13 mouse cellular contexts compared by ENCODE assay signal in genomic region chr10:127939667-127940066, GRCm38 (mm10). TPM values are rescaled to one million over a fixed set of nuclear protein-coding genes. Genes with fewer than 3 reads are reported as not detected.
"Had no signal": no experiment of that assay in that cellular context is flagged by ENCODE, and none has a peak within 500 bp of the region (broad histone marks: within the 10 kb centered on the region; RNA-seq: fewer than 3 reads in every experiment).

No protein-coding gene starts in this region.

RNA-seq across cellular contexts. Expression of gene Sdr9c7, which starts 41.3 kb away (rescaled TPM):
- total RNA-seq: megakaryocyte progenitor cell, adult 5-6 weeks had no signal
- polyA plus RNA-seq: lung, embryonic 15.5 days; lung, postnatal 0 days; macrophage; midbrain, embryonic 12.5 days; midbrain, embryonic 14.5 days; midbrain, embryonic 16.5 days; myocyte; neural tube, embryonic 11.5 days; neural tube, embryonic 13.5 days; neural tube, embryonic 15.5 days had no signal

RNA-seq across cellular contexts. Expression of gene Rdh7, which starts 51.0 kb away (rescaled TPM):
- total RNA-seq: megakaryocyte progenitor cell, adult 5-6 weeks had no signal
- polyA plus RNA-seq: lung, embryonic 15.5 days; lung, postnatal 0 days; macrophage; midbrain, embryonic 12.5 days; midbrain, embryonic 14.5 days; midbrain, embryonic 16.5 days; myocyte; neural tube, embryonic 11.5 days; neural tube, embryonic 13.5 days; neural tube, embryonic 15.5 days; testis, adult 2 months; urinary bladder, adult 2 months had no signal
